Mouse (Mus musculus) liver, embryonic 14.5 days (tissue): Measurements from ENCODE around the gene Elavl3.

ENCODE experiments used
- CTCF ChIP-seq: IDR thresholded peaks from 2 replicates; pipeline ENCODE4 v1.5.1; 2016; ENCODE audit warnings: antibody characterized with exemption, low read depth, control low read depth
- EP300 ChIP-seq: IDR thresholded peaks from 2 replicates; pipeline ENCODE4 v1.6.1; 2016; ENCODE audit warnings: antibody characterized with exemption, low read depth

DNA sequence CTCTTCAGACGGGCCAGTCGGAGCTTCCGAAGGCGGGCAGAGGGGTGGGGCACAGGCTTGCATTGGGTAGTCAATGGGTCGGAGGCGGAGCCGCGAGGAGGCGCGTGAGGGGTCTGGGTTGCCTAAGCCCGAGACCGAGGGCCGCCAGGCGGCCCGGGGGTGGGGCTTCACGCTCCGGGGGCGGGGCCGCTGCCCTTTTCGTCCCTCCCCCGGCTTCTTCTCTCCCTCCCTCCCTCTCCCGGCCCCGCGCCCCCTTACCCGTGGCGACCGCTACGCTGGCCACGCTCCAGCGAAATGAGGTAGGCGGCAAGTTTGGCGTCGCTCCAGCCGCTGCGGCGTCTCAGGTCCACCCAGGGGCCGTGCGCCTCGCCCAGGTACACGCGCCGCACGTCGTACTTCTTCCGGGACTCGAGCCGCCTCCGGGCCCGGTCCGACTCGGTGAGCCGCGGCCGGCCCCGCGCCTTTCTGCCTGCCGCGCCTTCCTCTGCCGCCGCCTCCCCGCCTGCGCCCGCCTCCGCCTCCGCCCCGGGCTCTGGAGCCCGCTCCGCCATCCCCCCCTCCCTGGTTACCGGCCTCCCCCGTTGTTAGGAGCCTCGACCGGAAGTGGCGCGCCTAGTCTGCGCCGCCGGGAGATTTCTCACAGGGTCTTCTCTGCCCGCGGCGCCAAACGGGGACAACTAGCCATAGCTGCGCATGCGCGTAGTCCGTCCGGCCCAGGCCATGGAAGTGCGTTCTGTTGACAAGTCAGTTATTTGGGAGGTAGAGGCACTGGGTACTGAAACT lies 19.2 kb upstream of the Elavl3 start, which contains the start of the genes Gm49318 and Zfp653:
- TF ChIP-seq EP300 (peak; percentile 36), CTCF (peak; percentile 28; the same call in 1 of the 2 replicates)
